Mouse (Mus musculus) heart, adult 18-20 months (tissue): ENCODE data around the gene Gpank1. TPM values are rescaled to one million over a fixed set of nuclear protein-coding genes. Genes with fewer than 3 reads are reported as not detected.

ENCODE experiments used
- DNase-seq, 2 experiments: peaks; one replicate each; pipeline ENCODE4 v3.0.0; 2021 to 2022; ENCODE audit warnings: mixed read lengths in 1 of 2
- total RNA-seq, 2 experiments: library from RNA; stranded (reverse); gene quantifications; 2 replicates each; pipeline ENCODE4 v1.2.3; 2021

Gpank1 gene
- total RNA-seq, 2 experiments from 2014 or later: 7.3 to 10.5 TPM

DNA sequence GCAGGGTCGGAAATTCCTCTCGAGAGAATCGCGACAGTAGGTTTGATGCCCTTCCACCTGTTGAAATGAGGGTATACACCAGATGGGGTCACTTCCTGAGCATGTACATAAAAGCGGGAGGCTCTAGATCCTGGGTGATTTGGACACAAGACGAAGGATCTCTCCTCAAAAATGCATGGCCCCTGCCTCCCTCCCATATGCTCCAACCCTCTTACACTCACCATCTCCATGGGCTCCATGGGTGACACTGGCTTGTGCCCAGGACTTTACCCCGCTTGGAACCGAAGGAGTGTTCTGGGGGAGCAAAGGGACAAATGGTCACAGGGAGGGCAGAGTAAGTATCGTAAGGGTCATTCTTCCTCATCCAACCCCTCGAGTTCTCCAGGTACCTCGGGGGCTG, 40.2 kb downstream of the Gpank1 start:
- DNase-seq: no peak

DNA sequence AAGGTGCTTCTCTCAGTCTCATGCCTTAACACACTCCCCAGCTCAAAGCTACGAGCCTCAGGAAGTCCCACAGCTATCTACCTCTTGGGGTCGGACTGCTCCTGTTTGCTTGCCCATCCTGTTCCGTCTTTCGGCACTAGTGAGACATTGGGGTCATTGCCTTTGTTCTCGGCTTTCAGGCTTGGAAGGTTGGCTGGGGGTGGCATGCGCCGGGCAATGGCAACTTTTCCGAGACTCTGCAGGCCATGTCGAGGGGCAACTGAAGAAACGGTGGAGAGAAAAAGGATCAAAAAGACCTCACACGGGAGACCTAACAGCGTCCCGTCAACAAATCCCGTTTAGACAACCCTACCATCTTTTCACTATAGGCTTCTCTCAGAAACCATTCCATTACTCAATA, 40.9 kb downstream of the Gpank1 start:
- no peak for DNase-seq

DNA sequence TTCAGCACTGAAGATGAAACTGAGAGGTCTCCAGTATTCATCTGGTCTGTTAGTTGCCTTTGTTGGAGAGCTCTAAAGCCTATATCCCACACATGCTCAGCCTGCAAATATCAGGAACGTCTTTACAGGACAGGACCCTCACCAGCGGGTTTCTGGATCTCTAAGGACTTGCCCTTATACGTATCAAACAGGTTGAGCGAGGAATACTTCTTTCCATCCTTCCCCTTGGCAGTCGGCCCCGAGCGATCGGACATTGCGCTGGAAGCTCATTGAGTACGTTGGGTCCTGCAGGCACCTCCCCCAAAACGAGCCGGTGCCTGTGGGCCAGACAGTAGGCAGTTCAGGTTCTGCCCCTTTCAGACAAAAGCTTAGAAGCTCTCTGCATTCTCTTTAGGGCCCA, 41.5 kb downstream of the Gpank1 start:
- peak; percentile 60 to 70 for DNase-seq

DNA sequence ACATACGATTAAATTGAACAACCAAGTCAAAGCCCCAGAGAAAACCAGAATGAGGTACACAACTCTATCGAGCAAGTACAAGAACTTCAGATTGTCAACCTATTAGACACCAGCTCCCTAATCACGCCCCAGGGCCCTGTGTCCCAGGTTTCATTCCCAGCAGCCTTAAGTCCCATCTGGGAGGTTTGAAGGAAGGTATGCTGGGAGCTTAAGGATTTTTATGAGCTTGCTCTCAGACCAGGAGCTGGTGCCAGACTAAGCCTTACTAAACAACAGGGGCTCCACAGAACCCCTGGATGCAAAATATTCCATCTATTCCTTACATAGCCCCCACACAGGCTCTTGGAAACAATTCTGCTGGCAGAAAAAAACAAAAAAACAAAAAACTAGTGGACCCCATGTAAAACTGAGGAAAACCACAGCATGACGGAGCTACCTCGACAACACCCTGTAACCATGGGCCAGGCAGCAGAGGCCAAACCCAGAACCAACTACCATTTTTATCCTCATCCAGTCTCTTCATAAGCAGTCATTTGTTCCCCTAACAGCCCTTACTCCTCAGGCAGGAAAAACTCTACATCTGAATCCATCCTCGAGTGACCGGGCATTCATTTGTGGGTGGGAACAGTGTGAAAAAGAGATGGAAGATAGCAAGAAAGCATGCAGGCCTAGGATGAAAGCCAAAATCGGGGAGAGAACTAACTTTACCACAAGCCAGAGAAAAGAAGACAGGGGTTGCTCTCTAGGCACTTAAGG, 42.2 kb downstream of the Gpank1 start:
- DNase-seq: no peak

DNA sequence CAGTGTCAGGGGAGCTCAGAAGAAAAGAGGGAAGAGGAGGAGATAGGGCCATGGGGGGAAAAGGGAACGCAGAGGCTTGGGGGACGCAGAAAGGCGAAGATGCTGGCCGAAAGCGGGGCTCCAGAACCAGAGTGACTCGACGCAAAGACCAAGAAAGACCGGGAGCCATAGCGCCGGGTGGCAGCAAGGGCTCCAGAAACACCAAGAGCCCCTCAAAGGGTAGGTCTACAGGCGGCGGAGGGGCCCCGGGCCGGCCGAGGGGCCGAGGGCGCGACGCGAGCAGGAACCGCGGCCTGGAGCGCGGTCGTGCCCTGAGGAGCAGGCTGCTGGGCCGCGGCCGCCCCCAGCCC, 42.9 kb downstream of the Gpank1 start:
- no peak for DNase-seq

DNA sequence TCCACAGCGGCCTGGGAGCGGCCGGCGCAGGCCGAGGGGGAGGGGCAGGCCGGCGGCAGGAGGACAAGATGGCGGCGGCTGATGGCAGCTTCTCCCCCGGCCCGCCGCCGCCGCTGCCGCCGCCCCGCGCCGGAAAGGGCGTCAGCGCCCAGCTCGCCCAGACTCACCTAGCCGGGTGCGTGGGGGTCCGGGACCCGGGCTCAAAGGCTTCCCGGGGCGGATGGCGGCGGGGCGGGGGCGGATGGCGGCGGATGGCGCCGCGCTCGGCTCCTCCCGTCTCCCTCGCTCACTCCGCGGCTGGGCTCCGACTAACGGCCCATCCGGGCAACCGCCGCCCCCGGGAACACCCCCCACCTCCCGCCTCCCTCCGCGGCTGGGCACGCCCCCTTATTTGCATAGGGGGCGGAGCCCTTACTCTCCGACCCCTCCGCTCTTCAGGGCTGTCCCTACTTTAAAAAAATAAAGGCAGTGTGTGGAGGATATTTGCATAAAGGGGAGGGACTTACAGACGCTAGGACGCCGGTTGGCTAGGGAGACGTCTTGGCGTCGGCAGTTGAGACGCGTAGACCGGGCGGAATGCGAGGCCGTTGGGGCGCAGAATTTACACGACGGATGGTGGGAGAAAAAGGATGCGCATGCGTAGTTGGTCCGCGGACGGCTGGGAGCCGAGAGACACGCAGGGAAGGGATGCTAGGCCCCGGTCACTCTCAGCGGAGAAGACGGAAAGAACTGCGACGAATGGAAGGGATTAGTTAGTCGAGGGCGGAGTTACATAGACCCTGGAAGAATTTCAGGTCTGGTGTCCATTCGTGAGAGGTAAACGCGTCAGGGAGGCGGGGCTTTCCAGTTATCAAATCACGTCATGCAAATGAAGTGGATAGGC, 43.6 kb downstream of the Gpank1 start, which contains the start of gene Prrc2a:
Gene Prrc2a, minus strand, starts transcription at position 330 of the 883 bp plus-strand sequence.
- peak; percentile 97 to 99 for DNase-seq

DNA sequence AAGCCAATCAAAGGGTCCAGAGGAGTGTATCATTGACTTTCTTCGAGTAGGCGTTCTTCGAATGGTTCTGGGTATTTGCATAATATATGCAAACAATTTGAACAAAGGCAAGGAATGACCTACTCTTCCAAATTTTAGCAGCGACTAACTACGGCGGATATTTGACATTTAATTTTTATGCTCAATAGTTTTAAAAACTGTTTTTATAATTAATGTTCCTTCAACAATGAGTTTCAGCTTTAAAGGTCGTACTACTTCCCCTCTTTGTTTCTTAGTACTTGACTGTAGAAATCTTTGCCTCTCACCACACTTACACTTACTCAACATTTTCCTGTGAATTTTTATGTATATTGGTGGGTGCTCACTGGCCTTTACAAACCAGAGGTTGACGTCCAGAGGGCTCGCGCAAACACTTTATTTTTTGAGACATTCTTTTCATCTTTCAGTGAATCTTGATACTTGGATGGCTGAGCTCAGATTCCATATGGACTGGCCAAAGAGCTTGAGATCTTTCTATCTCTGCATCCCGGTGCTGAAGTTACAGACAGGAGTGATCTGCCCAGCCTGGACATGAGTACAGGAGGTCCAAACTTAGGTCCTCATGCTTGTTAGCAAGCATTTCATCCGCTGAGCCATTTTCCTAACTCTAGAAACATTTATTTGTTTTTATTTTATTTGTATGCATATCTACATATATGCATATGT, 44.3 kb downstream of the Gpank1 start:
- DNase-seq: no peak

DNA sequence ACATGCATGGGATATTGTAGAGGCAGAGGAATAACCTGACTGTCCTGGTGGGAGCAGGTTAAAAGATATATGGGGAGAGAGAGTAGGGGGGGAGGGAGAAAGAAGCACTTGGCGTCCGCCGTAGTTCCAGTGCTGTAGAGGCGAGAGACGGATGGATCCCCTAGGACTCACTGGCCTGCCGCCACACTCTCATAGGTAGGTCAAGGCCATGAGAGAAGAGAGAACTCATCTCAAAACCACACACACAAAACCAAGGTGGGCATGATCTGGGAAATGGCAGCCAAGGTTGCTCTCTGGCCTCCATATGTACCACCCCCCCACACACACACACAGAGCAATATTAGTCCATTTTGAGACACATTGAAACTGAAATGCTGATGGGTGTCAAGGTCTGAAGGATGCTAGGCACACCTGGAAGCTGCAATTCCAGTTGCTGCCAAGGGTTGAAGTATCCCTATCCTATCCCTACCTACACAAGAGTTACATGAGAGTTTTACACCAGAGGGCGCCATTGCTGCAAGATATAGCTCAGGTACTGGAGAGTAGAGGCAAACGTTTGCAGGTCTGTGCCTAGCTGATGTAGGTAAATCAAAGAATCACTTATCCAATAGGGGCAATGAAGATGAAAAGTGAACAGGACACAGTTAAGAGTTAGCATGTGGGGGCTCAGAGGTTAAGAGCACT, 45.2 kb downstream of the Gpank1 start:
- peak; percentile 66 to 73 for DNase-seq

DNA sequence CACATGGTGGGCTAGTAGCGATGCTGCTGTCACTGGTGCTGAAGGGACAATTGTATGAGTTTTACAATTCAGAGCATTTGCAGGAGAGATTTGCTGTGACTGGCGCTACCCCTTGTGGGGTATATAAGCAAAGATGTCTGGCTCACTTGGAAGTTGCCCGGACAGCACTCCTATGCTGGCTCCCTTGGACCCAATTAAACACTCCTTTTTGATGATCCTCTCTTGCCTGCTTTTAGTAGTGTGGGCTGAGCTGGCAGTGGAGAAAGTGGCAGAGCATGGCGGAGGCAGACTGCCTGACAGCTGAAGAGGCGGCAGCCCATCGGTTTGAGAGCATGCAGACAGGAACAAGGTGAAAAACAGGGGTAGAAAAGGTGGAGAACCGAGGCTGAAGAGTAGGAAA, 46.5 kb downstream of the Gpank1 start:
- DNase-seq: no peak

DNA sequence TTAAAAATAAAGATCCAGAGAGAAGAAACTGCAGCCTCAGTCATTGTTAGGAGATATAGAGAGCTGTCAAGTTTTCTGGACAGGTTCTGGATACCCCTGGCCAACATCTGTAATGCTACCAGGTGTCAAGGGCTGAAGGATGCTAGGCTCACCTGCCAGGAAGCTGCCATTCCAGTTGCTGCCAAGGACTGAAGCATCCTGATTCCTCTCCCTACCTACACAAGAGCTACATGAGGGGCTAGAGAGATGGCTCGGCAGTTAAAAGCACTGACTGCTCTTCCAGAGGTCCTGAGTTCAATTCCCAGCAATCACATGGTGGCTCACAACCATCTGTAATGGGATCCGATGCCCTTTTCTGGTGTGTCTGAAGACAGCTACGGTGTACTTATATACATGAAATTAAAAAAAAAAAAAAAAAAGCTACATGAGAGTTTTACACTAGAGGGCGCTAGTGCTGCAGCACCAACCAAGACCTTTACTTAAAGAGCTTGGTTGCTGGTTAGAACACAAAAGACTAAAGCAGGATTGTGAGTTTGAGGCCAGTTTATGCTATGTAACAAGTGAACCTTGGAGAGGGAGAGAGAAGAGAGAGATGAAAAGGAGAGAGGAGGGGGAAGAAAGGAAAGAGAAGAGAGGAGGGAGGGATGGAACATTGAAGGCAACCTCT, 47.4 kb downstream of the Gpank1 start:
- peak in 1 of 2 experiments; percentile 51 for DNase-seq

DNA sequence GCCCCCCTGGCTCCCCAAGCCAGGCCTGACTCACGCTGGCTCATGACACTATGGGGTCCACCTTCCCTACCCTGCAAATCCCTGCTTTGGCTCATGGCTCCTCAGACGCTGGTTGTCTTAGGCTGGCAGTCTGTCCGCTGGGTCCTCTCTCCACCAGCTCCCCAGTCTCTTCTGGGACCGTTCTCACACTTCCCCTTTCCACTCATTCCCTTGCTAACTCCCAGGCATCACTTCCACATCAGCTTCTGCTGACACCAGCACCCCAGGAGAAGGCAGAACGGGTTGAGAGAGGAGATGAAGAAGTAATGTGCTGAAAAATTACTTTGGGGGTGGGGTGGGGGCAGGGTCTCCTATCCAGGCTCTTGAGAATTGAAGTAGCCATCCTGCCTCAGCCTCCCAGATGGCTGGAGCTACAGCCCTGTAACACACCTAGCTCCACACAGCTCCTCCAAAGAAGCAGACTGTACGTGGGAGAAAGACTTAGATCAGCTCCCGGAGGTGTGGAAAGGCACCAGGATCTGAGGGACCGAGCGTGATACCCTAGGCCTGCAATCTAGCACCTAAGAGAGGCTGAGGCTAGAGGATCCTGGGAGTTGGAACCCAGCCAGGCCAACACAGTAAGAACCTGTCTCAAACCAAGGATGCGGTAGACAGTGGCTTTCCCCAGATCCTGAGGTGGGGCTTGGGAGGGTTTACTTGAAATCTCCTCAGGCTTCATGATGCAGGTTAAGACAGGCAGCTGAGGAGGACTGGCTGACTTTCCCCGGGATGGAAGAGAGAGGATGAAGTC, 51.4 kb downstream of the Gpank1 start:
- peak in 1 of 2 experiments; percentile 58 for DNase-seq

DNA sequence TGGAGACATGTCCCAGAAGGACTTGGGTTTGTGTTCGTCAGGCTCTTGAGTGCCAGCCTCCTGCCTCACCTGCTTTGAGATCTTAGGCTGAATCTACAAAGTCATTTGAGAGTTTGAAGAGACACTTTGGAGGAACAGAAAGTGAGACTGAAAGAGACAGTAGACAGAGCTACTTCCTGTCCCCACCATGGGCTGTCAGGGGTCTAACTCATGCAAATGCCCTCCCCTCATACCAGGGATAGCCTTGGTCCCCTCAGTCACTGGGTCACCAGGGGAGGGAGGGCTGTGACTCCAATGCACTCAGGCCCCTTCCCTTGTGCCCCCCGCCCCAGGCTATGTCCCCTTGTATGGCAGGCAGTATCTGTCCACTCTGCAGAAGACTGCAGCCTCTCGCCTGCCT, 52.1 kb downstream of the Gpank1 start:
- DNase-seq: no peak

Other genes with a start within 250 kb of the Gpank1 start
- 1 to 10 TPM; 7.4 to 7.7 TPM for gene Zbtb12, start 242.0 kb upstream of the Gpank1 start, total RNA-seq
- gene Gm20547, start 239.4 kb upstream of the Gpank1 start, total RNA-seq: not detected
- 1 to 10 TPM; 2.8 to 4.1 TPM for gene C2, start 223.2 kb upstream of the Gpank1 start, total RNA-seq
- gene Ehmt2, start 223.0 kb upstream of the Gpank1 start, total RNA-seq: 10 to 100 TPM; 38.1 to 42.7 TPM
- under 1 TPM in 1 of 2 experiments, not detected in 1; 0.62 TPM for gene Slc44a4, start 207.0 kb upstream of the Gpank1 start, total RNA-seq
- gene Neu1, start 190.2 kb upstream of the Gpank1 start, total RNA-seq: 10 to 100 TPM; 14.6 to 15.9 TPM
- gene Hspa1b, start 162.2 kb upstream of the Gpank1 start, total RNA-seq: 10 to 100 TPM; 15.5 to 68.2 TPM
- not detected for gene Gm20481, start 151.5 kb upstream of the Gpank1 start, total RNA-seq
- 10 to 100 TPM; 17.5 to 41.5 TPM for gene Hspa1a, start 149.3 kb upstream of the Gpank1 start, total RNA-seq
- 10 to 100 TPM in 1 of 2 experiments, 1 to 10 TPM in 1; 9.8 to 10.8 TPM for gene Hspa1l, start 148.8 kb upstream of the Gpank1 start, total RNA-seq
- gene Lsm2, start 139.6 kb upstream of the Gpank1 start, total RNA-seq: 10 to 100 TPM; 16.3 to 18.0 TPM
- gene Vars, start 120.5 kb upstream of the Gpank1 start, total RNA-seq: 10 to 100 TPM; 32.4 to 35.1 TPM
- 10 to 100 TPM; 13.1 to 14.1 TPM for gene Vwa7, start 104.9 kb upstream of the Gpank1 start, total RNA-seq
- not detected for gene Sapcd1, start 93.4 kb upstream of the Gpank1 start, total RNA-seq
- gene Msh5, start 74.7 kb upstream of the Gpank1 start, total RNA-seq: not detected
- gene Clic1, start 71.5 kb upstream of the Gpank1 start, total RNA-seq: 10 to 100 TPM; 30.4 to 32.4 TPM
- 10 to 100 TPM; 14.0 to 19.8 TPM for gene Ddah2, start 62.4 kb upstream of the Gpank1 start, total RNA-seq
- not detected for gene Ly6g6c, start 56.1 kb upstream of the Gpank1 start, total RNA-seq
- gene Mpig6b, start 55.3 kb upstream of the Gpank1 start, total RNA-seq: under 1 TPM; 0.31 to 0.87 TPM
- gene Ly6g6e, start 44.6 kb upstream of the Gpank1 start, total RNA-seq: not detected
- gene Ly6g6d, start 43.4 kb upstream of the Gpank1 start, total RNA-seq: under 1 TPM in 1 of 2 experiments, not detected in 1; 0.57 TPM
- not detected for gene Ly6g6f, start 35.8 kb upstream of the Gpank1 start, total RNA-seq
- gene Abhd16a, start 32.2 kb upstream of the Gpank1 start, total RNA-seq: 10 to 100 TPM; 55.1 to 59.5 TPM
- gene Ly6g5c, start 13.2 kb upstream of the Gpank1 start, total RNA-seq: not detected
- gene Ly6g5b, start 6.0 kb upstream of the Gpank1 start, total RNA-seq: not detected
- 100 to 1,000 TPM; 149 to 150 TPM for gene Csnk2b, start 598 bp downstream of the Gpank1 start, total RNA-seq
- 10 to 100 TPM; 25.3 to 28.5 TPM for gene D17H6S53E, start 4.9 kb downstream of the Gpank1 start, total RNA-seq
- gene Apom, start 10.6 kb downstream of the Gpank1 start, total RNA-seq: not detected
- gene Bag6, start 13.7 kb downstream of the Gpank1 start, total RNA-seq: 100 to 1,000 TPM; 242 to 244 TPM
- gene Prrc2a, start 43.4 kb downstream of the Gpank1 start, total RNA-seq: 100 to 1,000 TPM; 125 to 144 TPM
- gene Aif1, start 54.6 kb downstream of the Gpank1 start, total RNA-seq: 1 to 10 TPM; 3.7 to 4.8 TPM
- gene Lst1, start 67.0 kb downstream of the Gpank1 start, total RNA-seq: 1 to 10 TPM; 2.0 to 3.3 TPM
- 10 to 100 TPM in 1 of 2 experiments, 1 to 10 TPM in 1; 1.5 to 12.1 TPM for gene Ltb, start 73.0 kb downstream of the Gpank1 start, total RNA-seq
- gene Tnf, start 80.6 kb downstream of the Gpank1 start, total RNA-seq: under 1 TPM; 0.25 to 0.28 TPM
- gene Lta, start 83.9 kb downstream of the Gpank1 start, total RNA-seq: 1 to 10 TPM in 1 of 2 experiments, not detected in 1; 1.0 TPM
- not detected for gene Gm16181, start 99.4 kb downstream of the Gpank1 start, total RNA-seq
- gene Atp6v1g2, start 112.2 kb downstream of the Gpank1 start, total RNA-seq: 1 to 10 TPM; 2.1 to 2.3 TPM
- 1 to 10 TPM; 8.2 to 8.3 TPM for gene Nfkbil1, start 114.3 kb downstream of the Gpank1 start, total RNA-seq
- gene Ddx39b, start 120.3 kb downstream of the Gpank1 start, total RNA-seq: 10 to 100 TPM; 77.3 to 83.1 TPM
- 100 to 1,000 TPM; 164 to 263 TPM for gene H2-D1, start 141.3 kb downstream of the Gpank1 start, total RNA-seq
- 1 to 10 TPM; 2.6 to 3.9 TPM for gene H2-Q1, start 198.9 kb downstream of the Gpank1 start, total RNA-seq
- gene H2-Q2, start 220.8 kb downstream of the Gpank1 start, total RNA-seq: 1 to 10 TPM; 1.7 TPM